Mouse (Mus musculus) embryonic facial prominence, embryonic 12.5 days (tissue): ENCODE data around the gene Zfp507. TPM values are rescaled to one million over a fixed set of nuclear protein-coding genes. Genes with fewer than 3 reads are reported as not detected.
A peak's percentile ranks its signal among the peaks of the same experiment; 100 is the strongest.

Source experiments
- ATAC-seq: fragments of 200-750 bp; cut with Nextera tagmentation; 2 replicates; pipeline ENCODE4 v1.8.0; 2017; ENCODE audit not compliant: insufficient number of reproducible peaks, insufficient read depth, low FRiP score, low TSS enrichment
- H3K27ac ChIP-seq: fragments of 300-500 bp; sonication (generic); 2 replicates; pipeline ENCODE4 v1.5.1; 2016; ENCODE audit warnings: mild to moderate bottlenecking
- H3K27me3 ChIP-seq: fragments of 300-500 bp; sonication (generic); 2 replicates; pipeline ENCODE4 v1.6.1; 2016; ENCODE audit warnings: mild to moderate bottlenecking, moderate library complexity
- H3K36me3 ChIP-seq: fragments of 300-500 bp; sonication (generic); 2 replicates; pipeline ENCODE4 v1.6.1; 2016; ENCODE audit warnings: mild to moderate bottlenecking
- H3K4me1 ChIP-seq: fragments of 300-500 bp; sonication (generic); 2 replicates; pipeline ENCODE4 v1.6.1; 2016
- H3K4me2 ChIP-seq: fragments of 300-500 bp; sonication (generic); replicated peaks from 2 replicates; pipeline ENCODE4 v1.6.1; 2016; ENCODE audit warnings: mild to moderate bottlenecking, moderate library complexity
- H3K4me3 ChIP-seq: fragments of 300-500 bp; sonication (generic); 2 replicates; pipeline ENCODE4 v1.5.1; 2016; ENCODE audit warnings: mild to moderate bottlenecking
- H3K9ac ChIP-seq: fragments of 300-500 bp; sonication (generic); 2 replicates; pipeline ENCODE4 v1.6.1; 2016; ENCODE audit warnings: mild to moderate bottlenecking, moderate library complexity
- H3K9me3 ChIP-seq: fragments of 300-500 bp; sonication (generic); 2 replicates; pipeline ENCODE4 v1.6.1; 2016; ENCODE audit warnings: mild to moderate bottlenecking, moderate library complexity
- WGBS: fragments of 180-500 bp; shearing (Covaris S2); methylation state at CpG from one replicate; pipeline ENCODE4 v1.1.7; 2016; 5-methylcytosine and 5-hydroxymethylcytosine counted together
- polyA plus RNA-seq: library from polyadenylated mRNA; unstranded; fragments of >200 nt; fragmentation: Nextera tagmentation; extraction: Ambion mirVana; gene quantifications from 2 replicates; pipeline ENCODE4 v1.2.1, GENCODE M21; 2016

Gene Zfp507
- polyA plus RNA-seq, 1 experiment from 2014 or later, result 29.7 TPM

DNA sequence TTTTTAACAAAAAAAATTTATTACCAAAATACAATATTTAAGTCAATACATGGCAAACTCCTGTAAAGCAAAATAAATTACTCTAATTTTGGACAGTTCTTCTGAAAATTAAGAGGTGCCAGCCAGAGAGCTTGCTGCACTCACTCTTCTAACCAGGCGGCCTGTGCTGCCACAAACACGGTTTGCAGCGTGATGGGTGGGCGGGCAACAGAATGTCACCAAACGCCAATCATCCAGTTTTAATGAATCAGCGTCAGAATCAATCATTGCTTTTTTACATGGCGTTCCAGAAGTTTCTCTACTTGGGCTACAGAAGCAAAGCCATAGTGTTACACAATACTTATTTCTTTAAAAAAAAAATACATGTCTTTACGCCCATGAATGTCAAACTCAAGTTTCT is 30.5 kb downstream of the Zfp507 start:
- no peaks in the 10 kb centered on the region for H3K9me3 ChIP-seq
- no peak overlapping the region for H3K4me2 ChIP-seq
- no peaks in the 10 kb centered on the region for H3K4me1 ChIP-seq
- WGBS, result 91% methylated on average over 8 of the region's 8 CpGs
- H3K36me3 ChIP-seq, result peaks cover 47% of the 10 kb centered on the region
- H3K4me3 ChIP-seq, result no peak overlapping the region
- no peak overlapping the region for H3K27ac ChIP-seq
- ATAC-seq, result no peak
- H3K27me3 ChIP-seq, result no peaks in the 10 kb centered on the region
- H3K9ac ChIP-seq, result no peak overlapping the region

DNA sequence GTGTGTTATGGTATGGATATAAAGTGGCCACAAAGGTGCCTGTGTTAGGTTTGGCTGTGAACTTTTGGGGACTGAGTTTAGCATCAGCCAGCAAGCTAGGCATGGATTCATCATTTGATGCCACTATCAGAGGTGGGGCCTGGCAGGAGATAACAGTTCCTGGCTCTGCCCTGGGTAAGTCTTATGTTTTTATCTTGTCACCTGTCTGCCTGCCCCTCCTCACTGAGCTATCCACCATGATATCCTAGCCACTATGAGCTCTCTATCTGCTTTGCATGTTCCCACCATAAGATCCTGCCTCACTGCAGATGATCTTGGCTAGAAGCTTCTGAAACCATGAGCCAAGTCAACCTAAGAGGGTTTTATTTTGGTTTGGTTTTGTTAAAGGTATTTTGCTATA is 31.7 kb downstream of the Zfp507 start:
- H3K9me3 ChIP-seq, result no peaks in the 10 kb centered on the region
- peaks cover 40% of the 10 kb centered on the region for H3K36me3 ChIP-seq
- no peak overlapping the region for H3K4me3 ChIP-seq
- H3K27ac ChIP-seq, result no peak overlapping the region
- no peak overlapping the region for H3K9ac ChIP-seq
- no peaks in the 10 kb centered on the region for H3K27me3 ChIP-seq
- H3K4me1 ChIP-seq, result no peaks in the 10 kb centered on the region
- H3K4me2 ChIP-seq, result no peak overlapping the region
- no peak for ATAC-seq

DNA sequence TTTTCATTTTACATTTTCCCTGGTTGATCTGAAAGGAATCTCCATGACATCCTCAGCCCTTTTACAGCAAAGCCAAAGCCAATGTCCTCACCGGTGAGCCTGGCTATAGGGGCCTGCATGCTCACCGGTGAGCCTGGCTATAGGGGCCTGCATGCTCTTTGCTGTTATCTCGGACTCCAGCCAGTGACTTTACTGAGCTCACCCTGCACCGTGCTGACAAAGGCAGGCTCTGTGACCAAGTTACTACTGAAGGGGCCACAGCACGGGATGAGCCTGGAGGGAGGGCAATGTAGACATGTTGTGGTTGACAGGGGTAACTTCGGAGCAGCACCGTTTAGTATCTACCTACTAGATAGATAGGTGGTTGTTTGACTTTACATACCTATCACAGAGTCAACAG is 32.7 kb downstream of the Zfp507 start:
- Histone ChIP-seq H3K27ac (no peak overlapping the region), H3K9ac (no peak overlapping the region), H3K4me3 (no peak overlapping the region), H3K4me1 (no peaks in the 10 kb centered on the region), H3K4me2 (no peak overlapping the region), H3K27me3 (no peaks in the 10 kb centered on the region), H3K9me3 (no peaks in the 10 kb centered on the region), H3K36me3 (peaks cover 30% of the 10 kb centered on the region)
- no peak for ATAC-seq
- WGBS, result 86% methylated on average over 7 of the region's 7 CpGs

DNA sequence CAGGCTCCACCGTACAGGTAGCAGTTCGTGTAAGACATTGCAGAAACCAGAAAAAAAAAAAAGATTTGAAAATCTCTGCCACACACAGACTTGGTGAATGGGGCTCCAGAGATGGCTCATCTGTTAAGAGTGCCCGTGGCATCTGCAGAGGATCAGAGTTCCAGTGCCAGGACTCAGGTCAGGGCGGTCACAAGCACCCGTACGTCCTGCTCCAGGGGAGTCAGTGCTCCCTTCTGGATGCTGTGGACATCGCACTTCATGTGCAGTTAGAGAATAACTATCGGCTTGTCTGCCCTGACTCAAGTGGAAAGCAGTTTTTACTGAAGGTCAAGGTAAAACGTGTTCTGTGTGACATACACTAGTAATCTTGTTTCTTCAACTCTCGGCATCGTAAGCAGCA is 38.3 kb downstream of the Zfp507 start:
- Histone ChIP-seq H3K27ac (no peak overlapping the region), H3K27me3 (no peaks in the 10 kb centered on the region), H3K36me3 (no peaks in the 10 kb centered on the region), H3K9ac (no peak overlapping the region), H3K9me3 (no peaks in the 10 kb centered on the region), H3K4me3 (no peak overlapping the region), H3K4me2 (no peak overlapping the region), H3K4me1 (no peaks in the 10 kb centered on the region)
- 90% methylated on average over 11 of the region's 11 CpGs for WGBS
- no peak for ATAC-seq

DNA sequence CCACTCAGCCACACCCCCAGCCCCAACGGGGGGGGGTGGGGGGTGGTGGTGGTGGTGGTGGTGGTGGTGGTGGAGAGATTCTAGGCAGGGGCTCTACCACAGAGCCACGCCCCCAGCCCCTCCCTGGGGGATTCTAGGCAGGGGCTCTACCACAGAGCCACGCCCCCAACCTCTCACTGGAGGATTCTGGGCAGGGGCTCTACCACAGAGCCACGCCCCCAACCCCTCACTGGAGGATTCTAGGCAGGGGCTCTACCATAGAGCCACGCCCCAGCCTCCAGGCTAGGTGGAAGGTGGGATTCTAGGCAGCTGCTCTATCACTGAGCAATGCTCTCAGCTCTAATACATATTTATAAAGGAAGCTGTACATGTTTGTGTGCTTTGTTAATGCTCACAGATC is 41.0 kb downstream of the Zfp507 start:
- H3K9ac ChIP-seq, result no peak overlapping the region
- no peaks in the 10 kb centered on the region for H3K36me3 ChIP-seq
- no peaks in the 10 kb centered on the region for H3K9me3 ChIP-seq
- H3K4me1 ChIP-seq, result no peaks in the 10 kb centered on the region
- H3K4me2 ChIP-seq, result no peak overlapping the region
- H3K27me3 ChIP-seq, result no peaks in the 10 kb centered on the region
- no peak for ATAC-seq
- H3K27ac ChIP-seq, result no peak overlapping the region
- H3K4me3 ChIP-seq, result no peak overlapping the region
- 70% methylated on average over 5 of the region's 5 CpGs for WGBS

DNA sequence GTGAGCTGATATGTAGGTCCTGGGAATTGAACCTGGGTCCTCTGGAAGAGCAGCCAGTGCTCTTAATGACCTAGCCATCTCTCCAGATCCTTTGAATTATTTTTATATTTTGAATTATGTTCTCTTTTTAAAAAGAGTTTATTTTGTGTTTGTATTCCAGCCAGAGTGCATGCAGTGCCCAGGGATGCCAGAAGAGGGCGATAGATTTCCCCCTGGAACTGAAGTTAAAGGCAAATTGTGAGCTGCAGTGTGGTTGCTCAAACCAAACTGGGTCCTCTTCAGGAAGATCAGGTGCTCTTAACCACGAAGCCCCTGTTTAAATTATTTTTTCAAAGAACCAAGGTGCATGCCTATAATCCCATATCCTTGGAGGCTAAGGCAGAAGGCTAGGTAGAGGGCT is 43.2 kb downstream of the Zfp507 start:
- H3K9me3 ChIP-seq, result no peaks in the 10 kb centered on the region
- no peaks in the 10 kb centered on the region for H3K36me3 ChIP-seq
- ATAC-seq, result no peak
- no peak overlapping the region for H3K4me2 ChIP-seq
- no peaks in the 10 kb centered on the region for H3K27me3 ChIP-seq
- H3K4me3 ChIP-seq, result no peak overlapping the region
- no peak overlapping the region for H3K27ac ChIP-seq
- H3K4me1 ChIP-seq, result peaks cover 2% of the 10 kb centered on the region; the same call in 1 of the 2 replicates
- WGBS, result 14% methylated on average over 2 of the region's 2 CpGs
- H3K9ac ChIP-seq, result no peak overlapping the region

DNA sequence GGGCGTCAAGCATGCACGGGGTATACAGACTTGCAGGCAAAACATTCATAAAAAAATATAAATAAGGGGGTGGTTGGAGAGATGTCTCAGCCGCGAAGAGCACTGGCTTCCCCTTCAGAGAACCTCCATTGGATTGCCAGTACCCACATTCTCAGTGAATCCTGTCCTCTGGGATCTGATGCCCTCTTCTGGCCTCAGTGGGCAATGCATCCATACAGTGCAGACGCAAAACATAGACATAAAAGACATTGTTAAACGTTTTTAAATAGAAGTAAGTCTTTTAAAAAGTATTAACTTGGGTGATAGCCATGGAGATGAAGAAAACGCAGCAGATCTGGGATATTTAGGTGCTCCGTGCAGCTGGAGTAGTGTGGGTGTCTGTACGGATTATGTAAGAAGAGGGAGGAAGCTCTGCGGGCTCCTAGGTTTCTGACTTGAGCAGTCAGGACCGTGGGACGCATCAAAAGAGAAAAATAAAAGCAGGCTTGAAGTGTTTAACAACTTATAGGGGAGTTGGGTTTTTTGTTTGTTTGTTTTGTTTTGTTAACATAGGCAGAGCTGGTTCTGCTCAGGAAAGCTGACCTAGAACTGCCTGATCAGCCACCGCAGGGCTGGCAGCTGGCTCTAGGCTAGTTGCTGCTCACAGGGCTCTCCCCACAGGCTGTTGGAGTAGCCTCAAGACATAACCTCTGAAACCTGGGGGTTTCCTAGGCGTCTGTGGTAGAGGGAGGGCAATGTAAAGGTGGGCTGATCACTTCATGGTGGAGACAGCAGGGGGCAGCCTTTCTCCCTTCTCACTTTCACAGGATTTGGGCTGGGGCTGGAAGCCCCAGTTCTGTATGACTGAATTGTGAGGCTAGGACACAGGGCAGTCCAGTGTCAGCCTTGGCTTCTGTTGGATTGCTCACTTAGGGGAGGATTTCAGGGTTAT is 46.0 kb downstream of the Zfp507 start:
- Histone ChIP-seq H3K4me2 (no peak overlapping the region), H3K27me3 (no peaks in the 10 kb centered on the region), H3K4me3 (no peak overlapping the region), H3K9ac (no peak overlapping the region), H3K4me1 (peaks cover 6% of the 10 kb centered on the region; the same call in 1 of the 2 replicates), H3K9me3 (no peaks in the 10 kb centered on the region), H3K27ac (no peak overlapping the region), H3K36me3 (no peaks in the 10 kb centered on the region)
- WGBS, result 39% methylated on average over 14 of the region's 14 CpGs
- ATAC-seq, result no peak

DNA sequence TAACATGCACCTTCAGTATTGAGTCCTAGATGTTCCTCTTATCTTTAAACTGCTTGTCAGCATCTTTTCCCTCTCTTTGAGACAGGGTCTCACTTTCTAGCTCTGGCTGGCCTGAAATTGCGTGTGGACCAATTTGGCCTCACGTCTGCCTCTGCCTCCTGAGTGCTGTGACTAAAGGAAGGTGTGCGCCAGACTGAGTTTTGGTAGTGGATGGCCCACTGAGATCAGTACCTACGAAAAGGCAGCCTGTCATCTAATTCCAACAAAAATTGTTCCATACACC is 48.0 kb downstream of the Zfp507 start:
- peaks cover 6% of the 10 kb centered on the region; the same call in 1 of the 2 replicates for H3K4me1 ChIP-seq
- H3K4me2 ChIP-seq, result peak overlapping the region; percentile 91
- 0 out of 2 replicates have a peak overlapping the region, but pooled peaks have one; percentile 30 for H3K27ac ChIP-seq
- H3K9ac ChIP-seq, result peak overlapping the region; percentile 73; the same call in 1 of the 2 replicates
- 64% methylated on average over 4 of the region's 4 CpGs for WGBS
- peak overlapping the region; percentile 81 for H3K4me3 ChIP-seq
- ATAC-seq, result no peak
- no peaks in the 10 kb centered on the region for H3K9me3 ChIP-seq
- no peaks in the 10 kb centered on the region for H3K27me3 ChIP-seq
- peaks cover 10% of the 10 kb centered on the region for H3K36me3 ChIP-seq

DNA sequence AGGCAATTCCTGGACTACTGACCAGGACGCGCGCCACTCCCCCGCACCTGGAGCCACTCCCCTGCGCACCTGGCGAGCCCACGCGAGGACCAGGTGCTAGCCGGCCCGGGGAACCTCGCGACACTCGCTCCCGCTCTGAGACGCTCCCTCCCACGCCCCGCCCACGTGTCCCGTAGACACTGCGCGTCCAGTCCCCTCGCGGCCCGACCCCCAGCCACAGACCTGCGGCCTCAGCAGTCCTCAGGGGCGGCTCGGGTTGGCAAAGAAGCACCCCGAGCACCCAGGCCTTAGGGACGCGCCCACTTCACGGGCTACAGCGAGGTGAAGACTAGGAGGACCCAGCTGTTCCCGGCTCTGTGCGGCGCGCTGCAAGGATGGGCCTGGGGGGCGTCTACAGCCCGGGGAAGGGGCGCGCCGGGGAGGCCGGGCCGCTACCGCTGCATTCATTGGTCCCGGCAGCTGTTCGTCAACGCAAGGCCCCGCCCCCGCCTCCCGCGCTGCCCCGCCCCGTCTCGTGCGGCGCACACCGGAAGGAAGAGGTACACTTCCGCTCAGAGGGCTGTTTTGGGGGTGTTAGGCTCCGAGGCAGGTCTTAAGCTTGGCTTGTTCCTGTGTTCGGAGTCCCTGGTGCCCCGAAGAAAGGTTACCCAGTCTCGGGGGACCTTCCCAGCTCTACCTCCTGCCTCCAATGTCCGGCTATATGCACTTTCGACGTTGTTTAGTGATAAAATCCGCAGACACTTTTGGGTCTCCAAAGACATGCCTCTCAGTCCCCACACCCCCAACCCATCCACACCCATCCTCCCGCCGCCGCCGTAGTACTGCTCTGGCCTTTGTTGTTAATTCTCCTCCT is 48.5 kb downstream of the Zfp507 start, which contains the start of gene Dpy19l3:
TSS of gene Dpy19l3 (minus strand) at position 422 of the 853 bp plus-strand sequence.
- Histone ChIP-seq H3K9me3 (no peaks in the 10 kb centered on the region), H3K9ac (peak within 1 kb of the TSS; percentile 73), H3K4me1 (peaks cover 6% of the 10 kb centered on the region; the same call in 1 of the 2 replicates), H3K4me3 (peak within 1 kb of the TSS; percentile 81), H3K36me3 (peaks cover 16% of the 10 kb centered on the region), H3K4me2 (peak within 1 kb of the TSS; percentile 91), H3K27ac (peak within 1 kb of the TSS; percentile 69; the same call in 1 of the 2 replicates), H3K27me3 (no peaks in the 10 kb centered on the region)
- WGBS, result under 1% methylated on average over 64 of the region's 70 CpGs
- ATAC-seq, result peak; percentile 96

DNA sequence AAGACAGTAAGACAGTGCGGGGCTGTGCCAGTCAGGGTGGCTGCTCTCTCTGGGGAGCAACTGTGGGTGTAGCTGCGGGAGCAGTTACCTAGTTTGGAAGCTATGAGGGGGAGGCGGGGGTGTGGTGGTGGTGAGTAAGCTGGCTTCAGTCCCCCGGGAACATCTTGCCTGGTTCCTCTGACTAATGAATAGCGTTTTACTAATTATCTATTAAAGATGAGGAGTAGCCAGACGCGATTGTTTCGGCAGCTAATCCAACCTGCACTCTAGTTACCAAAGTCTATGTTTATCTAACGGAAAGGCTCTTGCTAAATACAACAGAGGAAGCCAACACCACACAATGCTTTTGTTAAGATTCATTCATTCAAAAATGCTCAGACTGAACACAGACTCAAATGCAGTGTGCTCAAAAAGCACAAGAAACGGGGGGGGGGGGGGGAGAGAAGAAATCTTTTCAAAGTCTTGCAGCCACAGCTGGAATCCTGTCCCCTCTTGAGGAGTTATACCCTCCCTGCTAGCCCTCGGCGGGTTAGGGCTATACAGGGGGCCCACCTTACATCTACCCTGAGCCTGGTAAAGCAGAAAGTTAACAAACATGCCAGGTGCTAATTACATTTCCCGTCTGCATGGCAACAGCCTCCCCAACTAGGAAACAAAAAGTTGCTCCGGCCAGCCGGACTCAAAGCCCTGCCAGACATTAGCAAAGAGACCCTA is 49.3 kb downstream of the Zfp507 start:
- peaks cover 22% of the 10 kb centered on the region for H3K36me3 ChIP-seq
- H3K4me3 ChIP-seq, result peak overlapping the region; percentile 81
- no peak for ATAC-seq
- H3K27ac ChIP-seq, result peak overlapping the region; percentile 69; the same call in 1 of the 2 replicates
- H3K4me2 ChIP-seq, result peak overlapping the region; percentile 91
- peaks cover 6% of the 10 kb centered on the region; the same call in 1 of the 2 replicates for H3K4me1 ChIP-seq
- H3K9me3 ChIP-seq, result no peaks in the 10 kb centered on the region
- WGBS, result 7% methylated on average over 15 of the region's 15 CpGs
- no peaks in the 10 kb centered on the region for H3K27me3 ChIP-seq
- peak overlapping the region; percentile 73 for H3K9ac ChIP-seq

DNA sequence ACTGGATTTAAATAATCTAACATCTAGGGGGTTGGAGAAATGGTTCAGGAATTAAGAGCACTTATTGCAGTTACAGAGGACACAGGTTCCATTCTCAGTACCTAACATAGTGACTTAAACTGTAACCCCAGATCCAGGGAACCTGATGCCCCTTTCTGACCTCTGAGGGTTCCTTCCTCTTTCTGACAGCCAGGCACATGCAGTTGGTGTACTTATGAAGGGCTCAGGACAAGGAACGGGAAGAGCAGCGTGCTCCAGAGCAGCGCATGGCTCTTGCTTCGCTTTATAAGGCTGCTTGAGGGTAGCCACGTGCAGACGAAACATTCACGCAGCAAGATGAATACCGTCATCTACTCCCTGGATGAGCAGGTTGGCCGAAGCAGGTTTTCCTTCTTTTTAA is 51.9 kb downstream of the Zfp507 start:
- H3K4me1 ChIP-seq, result peaks cover 6% of the 10 kb centered on the region; the same call in 1 of the 2 replicates
- H3K4me3 ChIP-seq, result no peak overlapping the region
- H3K27me3 ChIP-seq, result no peaks in the 10 kb centered on the region
- peaks cover 40% of the 10 kb centered on the region for H3K36me3 ChIP-seq
- no peak for ATAC-seq
- 96% methylated on average over 9 of the region's 9 CpGs for WGBS
- no peaks in the 10 kb centered on the region for H3K9me3 ChIP-seq
- H3K27ac ChIP-seq, result no peak overlapping the region
- H3K9ac ChIP-seq, result no peak overlapping the region
- no peak overlapping the region for H3K4me2 ChIP-seq
